Mouse (Mus musculus) telencephalon, adult 2 months (tissue): ENCODE measurements at regions not wholly inside any gene's neighbourhood (a gene's known extent, or its start where the extent isn't known, plus 50 kb on each side); places are given as distances from the start of the nearest gene placed in this dataset.

Experiments
- DNase-seq: peaks from one replicate; pipeline ENCODE4 v3.0.0-alpha.2; 2011; ENCODE audit warnings: low read depth, low spot score

GRCm38 (mm10) chr2:50649656-50650055, 353.1 kb upstream of the Mmadhc start:
- DNase-seq, result no peak

DNA sequence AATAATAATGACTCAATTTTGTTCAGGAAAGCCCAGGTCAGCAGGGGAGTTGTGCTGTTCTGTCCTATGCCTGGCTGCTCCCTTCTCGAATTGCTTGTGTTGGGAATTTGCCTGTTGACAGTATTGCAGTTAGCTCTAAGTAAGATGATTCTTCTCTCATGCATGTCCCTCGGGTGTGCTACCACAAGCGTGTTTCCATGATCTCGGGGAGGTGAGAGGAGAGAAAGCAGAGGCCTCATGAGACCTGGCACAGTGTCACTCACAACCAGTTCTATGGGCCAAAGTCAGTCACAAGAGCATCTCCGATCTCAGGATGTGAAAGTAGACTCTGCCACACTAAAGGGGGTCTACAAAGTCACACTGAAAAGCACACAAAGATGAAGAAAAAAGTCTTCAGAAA, 346.6 kb upstream of the Mmadhc start:
- no peak for DNase-seq

GRCm38 (mm10) chr2:50642198-50642597, 345.6 kb upstream of the Mmadhc start:
- no peak for DNase-seq

- no peak for DNase-seq
Measured at GRCm38 (mm10) chr2:50635896-50636295, 339.3 kb upstream of the Mmadhc start.

DNA sequence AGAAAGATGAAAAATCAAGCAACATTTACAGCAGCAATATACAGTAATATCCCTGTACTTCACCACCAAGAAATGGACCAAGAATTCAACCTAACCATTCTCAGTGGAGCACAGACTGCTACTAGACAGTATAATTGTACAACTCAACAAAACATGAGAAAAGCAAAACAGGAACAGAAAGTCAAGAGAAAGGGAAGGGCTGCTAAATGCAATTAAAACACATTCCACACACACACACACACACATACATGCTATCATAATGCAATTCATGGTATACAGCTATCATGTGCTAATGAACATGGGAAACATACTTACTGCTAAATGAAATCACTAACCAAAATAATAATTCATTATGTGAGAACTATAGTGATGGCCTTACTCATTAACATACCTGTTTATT, 335.2 kb upstream of the Mmadhc start:
- DNase-seq, result no peak

DNA sequence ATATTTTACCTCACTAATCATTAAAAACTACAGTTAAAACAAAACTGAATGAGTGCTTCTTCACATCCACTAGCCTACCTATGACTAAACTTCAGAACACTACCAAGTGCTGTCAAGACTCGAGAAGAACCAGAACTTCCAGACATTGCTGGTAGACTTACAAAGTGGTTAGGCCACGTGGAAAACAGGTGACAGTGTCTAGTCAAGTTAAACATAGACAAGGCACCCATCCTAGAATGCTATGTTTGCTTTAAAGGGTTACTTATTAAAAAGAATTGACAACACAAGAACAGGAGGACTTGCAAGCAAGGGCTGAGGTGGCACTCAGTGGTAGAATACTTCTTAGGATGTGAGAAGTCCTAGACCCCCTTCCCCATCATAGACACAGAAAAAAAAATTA, 330.9 kb upstream of the Mmadhc start:
- no peak for DNase-seq

- DNase-seq, result no peak
Measured at GRCm38 (mm10) chr2:50625233-50625749, 328.7 kb upstream of the Mmadhc start.

GRCm38 (mm10) chr2:50609086-50609485, 312.5 kb upstream of the Mmadhc start:
- DNase-seq, result no peak

DNA sequence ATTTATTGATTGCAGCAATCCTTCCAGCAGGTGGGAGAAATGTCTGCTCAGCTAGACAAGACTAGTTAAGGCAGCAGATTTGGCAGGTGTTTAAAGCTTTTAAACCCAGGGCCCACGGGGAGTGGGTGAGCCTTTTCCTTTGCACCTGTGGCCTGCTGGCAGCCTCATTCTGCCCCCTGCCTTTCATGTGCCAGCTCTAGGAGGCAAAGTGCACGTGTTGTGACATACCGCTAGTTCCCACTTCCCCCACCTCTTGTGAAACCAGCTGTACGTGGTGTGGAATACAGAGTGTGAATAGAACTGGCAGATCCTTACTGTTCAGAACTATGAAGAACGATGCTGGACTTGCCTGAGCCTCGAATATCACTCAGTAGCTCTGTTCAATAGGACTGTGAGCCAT, 292.6 kb upstream of the Mmadhc start:
- DNase-seq, result no peak

GRCm38 (mm10) chr2:50588652-50589051, 292.1 kb upstream of the Mmadhc start:
- DNase-seq, result no peak

DNA sequence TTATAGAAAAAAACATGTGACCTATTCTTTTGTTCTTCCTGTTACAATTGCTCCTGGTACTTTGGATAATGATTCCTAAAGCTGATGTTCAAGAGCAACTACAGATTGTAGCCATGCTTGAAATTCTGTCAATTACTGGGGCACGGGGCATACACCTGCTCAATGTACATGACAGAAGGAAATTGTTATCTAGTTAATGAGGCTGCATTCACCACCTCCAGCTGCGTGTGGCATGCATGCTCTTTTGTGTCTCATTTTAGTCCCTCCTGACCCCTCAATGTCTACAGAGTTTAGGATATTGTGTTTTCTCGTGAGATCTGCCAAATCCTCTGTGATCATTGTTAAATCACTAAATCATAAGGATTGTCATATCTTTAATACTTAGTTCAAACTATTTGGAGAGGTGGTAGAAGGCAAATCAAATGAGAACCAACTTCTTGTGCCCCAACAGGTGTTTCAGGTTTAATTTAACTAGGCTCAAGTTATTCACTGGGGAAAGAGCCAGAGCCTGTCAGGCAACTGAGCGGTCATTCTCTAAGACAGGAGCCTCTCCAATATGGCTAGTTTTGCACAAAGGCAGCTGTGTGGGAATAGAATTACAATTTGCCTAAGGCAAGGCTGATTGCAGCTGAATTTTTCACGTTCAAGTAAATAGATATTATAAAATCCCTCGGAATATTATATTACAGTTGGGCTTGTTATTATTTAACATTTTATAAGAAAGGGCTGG, 289.9 kb upstream of the Mmadhc start:
- DNase-seq, result no peak

- DNase-seq, result no peak
Measured at GRCm38 (mm10) chr2:50579620-50580019, 283.0 kb upstream of the Mmadhc start.

- no peak for DNase-seq
Measured at GRCm38 (mm10) chr2:50578278-50579043, 281.9 kb upstream of the Mmadhc start.

DNA sequence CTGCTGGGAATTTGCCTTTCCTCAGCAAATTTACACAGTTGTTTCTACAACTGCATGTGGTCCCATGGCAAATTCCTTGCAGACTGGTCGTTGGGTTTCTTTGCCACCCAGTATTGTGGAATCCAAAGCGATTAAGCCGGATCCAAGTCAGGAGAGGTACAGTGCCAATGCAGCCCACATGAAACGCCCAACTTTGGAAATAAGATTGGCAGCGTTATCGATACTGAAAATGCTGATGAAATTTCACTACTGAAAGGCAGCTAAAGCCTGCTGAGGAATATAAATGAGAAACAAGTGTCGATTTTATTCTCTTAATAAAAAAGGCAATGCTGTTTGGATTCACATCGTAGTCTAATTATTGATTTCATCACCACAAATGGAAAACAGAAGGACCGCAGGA, 281.1 kb upstream of the Mmadhc start:
- DNase-seq, result no peak

DNA sequence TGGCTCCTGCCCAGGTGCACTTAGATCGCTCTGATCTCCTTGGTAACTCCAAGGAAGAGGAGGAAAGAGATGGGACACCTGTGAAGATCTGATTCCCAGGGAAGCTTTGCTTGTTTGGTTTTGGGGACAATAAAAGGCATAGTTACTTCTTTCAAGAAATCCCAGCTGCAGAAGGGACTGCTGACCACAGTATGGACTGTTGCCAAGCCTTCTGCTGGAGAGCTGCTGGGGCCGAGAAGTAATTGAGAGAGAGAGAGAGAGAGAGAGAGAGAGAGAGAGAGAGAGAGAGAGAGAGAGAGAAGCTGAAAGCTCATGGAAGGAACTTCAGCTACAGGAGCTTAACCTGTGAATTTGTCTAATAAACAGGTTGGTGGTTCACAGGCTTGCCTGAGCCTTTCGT, 276.9 kb upstream of the Mmadhc start:
- DNase-seq, result no peak

DNA sequence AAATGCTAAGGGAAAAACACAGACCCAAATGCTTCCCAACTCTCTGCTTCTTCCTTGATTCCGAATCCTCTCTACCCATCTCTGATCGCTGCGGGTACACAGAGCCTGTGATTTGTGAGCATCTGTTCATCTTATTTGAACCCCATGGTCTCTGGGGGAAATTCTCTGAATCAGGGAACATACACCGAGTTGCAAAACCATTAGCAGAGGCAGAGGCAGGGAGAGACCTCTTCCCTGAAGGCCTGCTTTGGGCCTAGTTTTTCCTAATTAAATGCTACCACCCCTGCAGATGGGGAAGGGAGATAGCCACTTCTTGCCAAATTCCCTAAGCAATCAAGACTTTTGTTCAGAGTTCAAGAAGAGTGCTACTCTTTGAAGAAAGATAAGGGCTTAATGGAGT, 274.4 kb upstream of the Mmadhc start:
- DNase-seq, result no peak

- DNase-seq, result no peak
Measured at GRCm38 (mm10) chr2:50569502-50570285, 273.1 kb upstream of the Mmadhc start.

DNA sequence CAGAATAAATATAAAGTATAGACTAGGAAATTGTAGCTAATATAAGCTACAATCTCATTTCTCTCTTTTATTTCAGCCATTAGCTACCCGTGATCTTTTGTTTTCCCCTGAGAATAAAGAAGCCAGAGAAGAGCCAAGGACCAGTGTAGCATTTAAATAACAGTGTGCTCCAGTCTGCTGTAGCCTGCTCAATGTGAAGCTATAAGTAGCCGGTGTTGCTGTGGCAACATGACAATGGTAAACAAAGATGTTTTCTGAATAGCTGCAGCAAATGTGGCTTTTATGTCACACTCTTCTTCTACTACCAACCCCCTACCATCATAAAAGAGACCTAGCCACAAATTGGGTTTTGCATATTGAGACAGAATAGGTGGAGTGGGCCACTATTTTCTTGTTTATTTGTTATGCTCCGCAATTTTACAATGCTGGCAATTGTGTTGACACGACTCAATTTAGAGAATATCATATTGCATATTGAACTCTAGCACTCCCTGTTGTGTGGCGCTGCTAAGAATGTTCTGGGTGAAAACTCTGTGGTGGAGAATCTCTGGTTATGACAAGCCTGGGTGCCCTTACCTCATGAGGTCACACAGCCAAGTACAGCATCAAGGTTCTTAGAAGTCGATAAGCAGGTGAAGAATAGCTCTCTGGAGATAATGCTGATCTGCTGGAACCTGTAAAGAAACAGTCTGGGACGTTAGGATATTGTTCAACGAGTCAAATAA, 272.3 kb upstream of the Mmadhc start:
- DNase-seq, result no peak

- DNase-seq, result no peak
Measured at GRCm38 (mm10) chr2:50567542-50567941, 270.9 kb upstream of the Mmadhc start.

- no peak for DNase-seq
Measured at GRCm38 (mm10) chr2:50554031-50554430, 257.4 kb upstream of the Mmadhc start.

GRCm38 (mm10) chr2:50552437-50552836, 255.8 kb upstream of the Mmadhc start:
- no peak for DNase-seq

DNA sequence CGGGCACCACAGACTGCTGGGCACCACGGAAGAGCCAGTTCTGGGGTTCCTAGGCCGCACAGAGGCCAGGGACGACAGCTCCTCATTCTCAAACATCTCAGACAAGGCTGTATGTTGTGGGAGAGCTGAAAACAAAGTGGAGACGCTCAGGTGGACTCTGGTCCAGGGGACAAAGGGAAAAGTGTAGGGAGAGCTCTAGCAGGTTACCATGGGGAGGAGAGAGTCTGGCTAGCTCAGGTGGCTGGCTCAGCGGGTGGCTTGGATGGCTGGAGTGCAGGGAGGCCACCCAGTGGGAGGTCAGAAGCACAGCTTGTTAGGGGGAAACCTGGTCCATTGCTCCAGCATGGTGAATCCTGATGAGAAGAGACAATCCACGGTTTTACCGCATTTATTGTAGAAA, 253.3 kb upstream of the Mmadhc start:
- no peak for DNase-seq
